ENCODE assay signal across 8 mouse cellular contexts in the genomic region with DNA sequence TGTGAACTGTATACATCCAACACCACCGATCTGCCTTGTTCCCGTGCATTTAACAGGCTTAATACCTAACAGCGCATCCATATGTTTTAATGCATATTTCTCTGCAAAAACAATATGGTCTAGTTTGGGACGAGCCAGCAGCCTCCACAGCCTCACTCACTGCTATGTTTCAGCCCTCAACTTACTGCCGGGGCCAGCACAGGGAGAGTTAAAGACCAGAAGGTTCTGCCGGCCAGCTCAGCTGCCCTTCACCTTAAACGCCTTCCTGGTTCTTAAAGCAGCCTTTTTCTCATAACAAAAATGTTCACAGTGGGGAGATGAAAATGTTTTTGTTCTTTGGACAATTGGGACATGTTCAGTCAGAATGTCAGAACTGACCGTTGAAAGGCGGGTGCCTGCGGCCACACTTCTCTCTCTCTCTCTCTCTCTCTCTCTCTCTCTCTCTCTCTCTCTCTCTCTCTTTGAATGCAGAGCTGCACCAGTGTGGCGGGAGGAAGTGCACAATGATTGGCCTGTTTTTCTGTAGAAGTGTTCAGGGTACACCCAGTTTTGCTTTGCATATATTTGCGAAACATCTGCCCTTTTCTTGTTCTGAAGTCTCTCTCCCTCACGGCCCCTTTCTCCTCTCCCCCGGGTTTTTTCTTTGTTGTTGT.
DNase-seq lines count a peak whose midpoint lies in the region; ATAC-seq lines count a peak whose summit lies in the region.

No protein-coding gene starts in this region.

- WGBS in intestine, embryonic 15.5 days, result 58% methylated on average over 14 of the region's 14 CpGs
- whole genome bisulfite sequencing in intestine, embryonic 16.5 days, result 60% methylated on average over 14 of the region's 14 CpGs
- WGBS in forebrain, embryonic 14.5 days, result 29% methylated on average over 14 of the region's 14 CpGs

- ATAC-seq in intestine, embryonic 15.5 days, result no peak
- no peak for ATAC-seq in intestine, embryonic 16.5 days
- peak; percentile 79 for ATAC-seq in forebrain, embryonic 14.5 days

- no peaks in the 10 kb centered on the region for H3K27me3 ChIP-seq in intestine, embryonic 15.5 days (replicated peaks)
- H3K27me3 ChIP-seq in intestine, embryonic 16.5 days (replicated peaks; ENCODE audit: control insufficient read depth, insufficient read depth, low read length), result no peaks in the 10 kb centered on the region
- H3K27me3 ChIP-seq in forebrain, embryonic 14.5 days (replicated peaks; ENCODE audit: control insufficient read depth, insufficient read depth, low read length), result no peaks in the 10 kb centered on the region

- H3K4me1 ChIP-seq in intestine, embryonic 15.5 days (replicated peaks), result peaks cover 6% of the 10 kb centered on the region; the same call in 1 of the 2 replicates
- peaks cover 13% of the 10 kb centered on the region for H3K4me1 ChIP-seq in intestine, embryonic 16.5 days (ENCODE audit: control insufficient read depth, insufficient read depth, low read length)
- peaks cover 32% of the 10 kb centered on the region for H3K4me1 ChIP-seq in forebrain, embryonic 14.5 days (ENCODE audit: control insufficient read depth, insufficient read depth, low read length)

- no peak overlapping the region for H3K9ac ChIP-seq in intestine, embryonic 15.5 days
- no peak overlapping the region for H3K9ac ChIP-seq in intestine, embryonic 16.5 days (ENCODE audit: low read depth, low read length)
- H3K9ac ChIP-seq in forebrain, embryonic 14.5 days (ENCODE audit: low read length), result 0 out of 2 replicates have a peak overlapping the region, but pooled peaks have one; percentile 0

- 0 out of 2 replicates have a peak overlapping the region, but pooled peaks have one; percentile 6 for H3K27ac ChIP-seq in intestine, embryonic 15.5 days
- no peak overlapping the region for H3K27ac ChIP-seq in intestine, embryonic 16.5 days (ENCODE audit: low read length)
- peak overlapping the region; percentile 70; the same call in 1 of the 2 replicates for H3K27ac ChIP-seq in forebrain, embryonic 14.5 days (ENCODE audit: low read depth, low read length)

- no peaks in the 10 kb centered on the region for H3K9me3 ChIP-seq in intestine, embryonic 15.5 days
- no peaks in the 10 kb centered on the region for H3K9me3 ChIP-seq in intestine, embryonic 16.5 days (ENCODE audit: control insufficient read depth, low read length)
- H3K9me3 ChIP-seq in forebrain, embryonic 14.5 days (replicated peaks; ENCODE audit: control insufficient read depth, low read length), result no peaks in the 10 kb centered on the region

- H3K4me2 ChIP-seq in intestine, embryonic 15.5 days (replicated peaks), result no peak overlapping the region
- no peak overlapping the region for H3K4me2 ChIP-seq in intestine, embryonic 16.5 days (ENCODE audit: low read depth, low read length)
- peak overlapping the region; percentile 10; the same call in 1 of the 2 replicates for H3K4me2 ChIP-seq in forebrain, embryonic 14.5 days (ENCODE audit: low read length)

- DNase-seq in ES-CJ7 (ENCODE audit: low read depth, low spot score), result peak; percentile 33
- DNase-seq in forebrain, embryonic 14.5 days (ENCODE audit: low spot score), result peak; percentile 77
- peak; percentile 33 for DNase-seq in kidney, postnatal 14 days
- no peak for DNase-seq in cerebellum, postnatal 4 days (ENCODE audit: low spot score in 2 of 2)
- no peak for DNase-seq in right cerebral cortex, postnatal 10 days (ENCODE audit: low spot score in 2 of 2)
- DNase-seq in cerebellum, adult 11-12 months, result no peak

- no peak overlapping the region for H3K4me3 ChIP-seq in intestine, embryonic 15.5 days (replicated peaks)
- no peak overlapping the region for H3K4me3 ChIP-seq in intestine, embryonic 16.5 days (ENCODE audit: low read length)
- no peak overlapping the region for H3K4me3 ChIP-seq in forebrain, embryonic 14.5 days (ENCODE audit: low read depth, low read length)

- H3K36me3 ChIP-seq in intestine, embryonic 15.5 days, result no peaks in the 10 kb centered on the region
- H3K36me3 ChIP-seq in intestine, embryonic 16.5 days (ENCODE audit: control insufficient read depth, insufficient read depth, low read length), result no peaks in the 10 kb centered on the region
- H3K36me3 ChIP-seq in forebrain, embryonic 14.5 days (ENCODE audit: control insufficient read depth, insufficient read depth, low read length), result peaks cover 36% of the 10 kb centered on the region

Comparison
In these comparisons a context has a peak if more than half of its experiments do, and no peak if none do; other contexts are left out.
1. DNase-seq: peak in ES-CJ7 (single experiment), forebrain, embryonic 14.5 days (single experiment) and kidney, postnatal 14 days (single experiment); none in cerebellum, postnatal 4 days (0 of 2), right cerebral cortex, postnatal 10 days (0 of 2) and cerebellum, adult 11-12 months (single experiment).